Mouse (Mus musculus): ENCODE measurements around the gene Sfrp4.
"Not testable (repeated sequence)": the region's sequence is repeated elsewhere in the genome, so short reads cannot be mapped to it uniquely, and the experiment has no call there.

Gene Sfrp4

GRCm38 (mm10) chr13:19622573-19623227, at the start of gene Sfrp4:
TSS of gene Sfrp4 (plus strand) at chr13:19623104.
- peak; percentile 14 for DNase-seq (ENCODE audit: low spot score)

- not testable (repeated sequence) for DNase-seq (ENCODE audit: low spot score)
Observed at GRCm38 (mm10) chr13:19574723-19575122, 48.2 kb upstream of the Sfrp4 start.

- no peak for DNase-seq (ENCODE audit: low spot score)
Observed at GRCm38 (mm10) chr13:19575947-19576346, 47.0 kb upstream of the Sfrp4 start.

- no peak for DNase-seq (ENCODE audit: low spot score)
Observed at GRCm38 (mm10) chr13:19590996-19591759, 31.7 kb upstream of the Sfrp4 start.

- no peak for DNase-seq (ENCODE audit: low spot score)
Observed at GRCm38 (mm10) chr13:19595141-19595540, 27.8 kb upstream of the Sfrp4 start.

- DNase-seq (ENCODE audit: low spot score) = peak; percentile 42
Observed at GRCm38 (mm10) chr13:19599242-19599641, 23.7 kb upstream of the Sfrp4 start.

- no peak for DNase-seq (ENCODE audit: low spot score)
Observed at GRCm38 (mm10) chr13:19602531-19602930, 20.4 kb upstream of the Sfrp4 start.

- DNase-seq (ENCODE audit: low spot score) = no peak
Observed at GRCm38 (mm10) chr13:19603719-19604118, 19.2 kb upstream of the Sfrp4 start.

- no peak for DNase-seq (ENCODE audit: low spot score)
Observed at GRCm38 (mm10) chr13:19604916-19605315, 18.0 kb upstream of the Sfrp4 start.

- no peak for DNase-seq (ENCODE audit: low spot score)
Observed at GRCm38 (mm10) chr13:19608120-19608519, 14.8 kb upstream of the Sfrp4 start.

- DNase-seq (ENCODE audit: low spot score) = peak; percentile 43
Observed at GRCm38 (mm10) chr13:19612348-19612747, 10.6 kb upstream of the Sfrp4 start.

- DNase-seq (ENCODE audit: low spot score) = no peak
Observed at GRCm38 (mm10) chr13:19612963-19613362, 9.9 kb upstream of the Sfrp4 start.

GRCm38 (mm10) chr13:19613426-19613825, 9.5 kb upstream of the Sfrp4 start:
- DNase-seq (ENCODE audit: low spot score) = no peak

GRCm38 (mm10) chr13:19614311-19614710, 8.6 kb upstream of the Sfrp4 start:
- DNase-seq (ENCODE audit: low spot score) = no peak

GRCm38 (mm10) chr13:19618081-19618480, 4.8 kb upstream of the Sfrp4 start:
- DNase-seq (ENCODE audit: low spot score) = no peak

GRCm38 (mm10) chr13:19618841-19619215, 4.1 kb upstream of the Sfrp4 start:
- peak; percentile 33 for DNase-seq (ENCODE audit: low spot score)

GRCm38 (mm10) chr13:19619216-19619927, 3.5 kb upstream of the Sfrp4 start, which contains the start of gene Epdr1:
TSS of gene Epdr1 (minus strand) at chr13:19619927.
- peak; percentile 78 for DNase-seq (ENCODE audit: low spot score)

GRCm38 (mm10) chr13:19623228-19623905, 463 bp downstream of the Sfrp4 start:
- no peak for DNase-seq (ENCODE audit: low spot score)

- DNase-seq (ENCODE audit: low spot score) = no peak
Observed at GRCm38 (mm10) chr13:19624632-19625320, 1.9 kb downstream of the Sfrp4 start.

- DNase-seq (ENCODE audit: low spot score) = no peak
Observed at GRCm38 (mm10) chr13:19626473-19626872, 3.6 kb downstream of the Sfrp4 start.
